Mouse (Mus musculus): ENCODE measurements around the gene Eci3.
"Not testable (repeated sequence)": the region's sequence is repeated elsewhere in the genome, so short reads cannot be mapped to it uniquely, and the experiment has no call there.

The Eci3 gene

GRCm38 (mm10) chr13:34963511-34964397 is at the start of gene Eci3:
Eci3 (minus strand) TSS chr13:34963810.
- DNase-seq (ENCODE audit: low read depth) = no peak

- no peak for DNase-seq (ENCODE audit: low read depth)
Measured at GRCm38 (mm10) chr13:34995925-34996324, 32.3 kb upstream of the Eci3 start.

GRCm38 (mm10) chr13:34993983-34994811 is 30.6 kb upstream of the Eci3 start:
- DNase-seq (ENCODE audit: low read depth) = peak; percentile 95

GRCm38 (mm10) chr13:34993595-34993982 is 30.0 kb upstream of the Eci3 start:
- no peak for DNase-seq (ENCODE audit: low read depth)

GRCm38 (mm10) chr13:34993085-34993484 is 29.5 kb upstream of the Eci3 start:
- DNase-seq (ENCODE audit: low read depth) = no peak

DNA sequence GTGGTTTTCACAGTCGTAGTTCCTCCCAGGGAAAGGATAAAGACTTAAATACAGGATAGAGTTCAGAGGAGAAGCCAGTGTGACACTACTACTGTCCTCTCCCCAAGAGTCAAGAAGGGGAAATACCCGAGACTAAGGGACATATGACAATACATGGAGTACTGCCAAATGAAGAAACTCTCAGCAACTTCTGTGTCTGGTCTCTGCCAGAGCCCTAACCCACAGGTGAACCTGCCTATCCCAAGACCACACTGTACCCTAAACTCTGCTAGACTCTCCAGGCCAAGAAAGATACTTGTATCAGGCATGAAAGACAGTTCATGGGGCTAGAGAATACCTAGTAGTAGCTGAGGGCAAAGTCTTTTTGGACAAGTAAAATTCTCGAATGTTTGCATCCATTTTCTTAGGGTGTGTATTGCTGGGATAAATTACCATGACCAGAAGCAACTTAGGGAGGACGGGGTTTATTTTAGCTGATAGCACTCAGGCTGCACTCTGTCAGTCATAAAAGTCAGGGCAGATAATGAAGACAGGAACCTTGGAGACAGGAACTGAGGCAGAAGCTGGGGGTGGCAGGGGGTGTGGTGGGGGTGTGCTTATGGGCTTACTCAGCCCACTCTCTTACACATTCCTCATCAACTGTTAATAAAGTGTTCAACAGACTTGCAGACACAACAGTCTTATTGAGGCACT is 28.1 kb upstream of the Eci3 start:
- no peak for DNase-seq (ENCODE audit: low read depth)

DNA sequence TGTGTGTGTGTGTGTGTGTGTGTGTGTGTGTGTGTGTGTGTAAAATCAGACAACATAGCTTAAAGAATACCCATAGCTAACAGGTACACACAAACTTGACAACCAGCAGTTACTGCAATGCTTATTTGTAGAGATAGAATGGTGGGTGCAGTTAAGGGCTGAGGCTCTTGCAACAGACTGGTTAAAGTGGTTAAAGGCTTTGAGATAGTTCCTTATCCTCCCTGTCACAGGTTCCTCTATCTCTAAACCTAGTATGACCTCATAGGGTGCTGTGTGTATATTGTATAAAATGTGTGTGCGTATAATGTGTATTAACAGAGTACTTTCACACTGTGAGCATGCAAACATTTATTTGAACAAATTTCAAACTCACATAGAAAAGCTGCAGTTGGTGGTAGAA is 19.9 kb upstream of the Eci3 start:
- DNase-seq (ENCODE audit: low read depth) = not testable (repeated sequence)

GRCm38 (mm10) chr13:34978635-34979034 is 15.0 kb upstream of the Eci3 start:
- DNase-seq (ENCODE audit: low read depth) = not testable (repeated sequence)

DNA sequence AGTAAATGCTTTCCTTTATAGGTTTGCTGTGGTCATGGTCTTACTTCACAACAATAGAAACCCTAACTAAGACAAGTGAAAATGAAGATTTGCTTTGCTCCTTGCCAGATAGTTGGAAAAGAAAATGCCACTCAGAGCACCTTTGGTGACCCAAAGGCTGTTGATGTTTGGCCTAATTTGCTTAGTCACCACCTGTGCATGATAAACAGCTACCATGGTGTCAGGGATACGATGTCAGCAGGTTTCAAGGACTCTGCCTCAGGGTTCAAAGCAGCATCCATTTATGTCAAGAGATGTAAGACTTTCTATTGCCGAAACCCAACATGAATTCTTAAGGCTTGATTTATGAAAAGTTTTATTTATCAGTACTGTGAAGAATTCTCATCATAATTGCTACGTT is 13.8 kb upstream of the Eci3 start:
- no peak for DNase-seq (ENCODE audit: low read depth)

GRCm38 (mm10) chr13:34976116-34976515 is 12.5 kb upstream of the Eci3 start:
- DNase-seq (ENCODE audit: low read depth) = no peak

DNA sequence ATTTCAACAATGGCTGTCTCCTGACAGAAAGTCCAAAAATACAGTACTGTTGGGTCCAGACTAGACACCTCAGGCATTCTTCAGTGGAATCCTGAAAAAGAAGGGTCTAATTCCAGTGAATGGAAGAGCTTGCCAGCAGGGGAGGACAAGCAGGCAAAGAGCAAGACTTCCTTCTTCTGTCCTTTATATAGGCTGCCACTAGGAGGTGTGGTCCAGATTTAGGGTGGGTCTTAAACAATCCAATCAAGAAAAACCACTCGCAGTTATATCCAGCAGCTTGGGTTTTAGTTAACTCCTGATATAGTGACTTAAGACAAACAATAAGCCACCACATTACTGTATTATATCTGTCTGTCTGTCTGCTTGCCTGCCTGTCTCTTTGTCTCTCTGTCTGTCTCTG is 10.2 kb upstream of the Eci3 start:
- DNase-seq (ENCODE audit: low read depth) = peak; percentile 29

DNA sequence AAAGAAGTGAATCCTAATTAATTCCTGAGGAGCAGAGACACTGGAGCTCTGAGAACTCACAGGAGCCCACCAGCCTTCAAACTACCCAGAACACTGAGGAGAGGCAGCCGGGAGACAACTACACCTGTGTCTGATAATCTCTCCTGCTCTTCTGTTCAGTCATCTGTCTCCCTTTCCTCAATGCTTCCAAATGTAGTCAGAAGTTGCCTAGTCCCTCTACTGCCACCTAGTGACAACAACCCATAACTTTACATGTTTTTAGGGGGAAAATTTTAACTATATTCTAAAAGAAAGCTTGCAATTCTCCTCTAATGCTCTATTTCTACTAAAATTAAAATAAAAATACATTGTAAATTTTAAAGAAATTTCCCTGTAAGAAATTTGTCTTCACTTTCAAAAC is 9.5 kb upstream of the Eci3 start:
- DNase-seq (ENCODE audit: low read depth) = peak; percentile 56

GRCm38 (mm10) chr13:34972456-34972855 is 8.8 kb upstream of the Eci3 start:
- DNase-seq (ENCODE audit: low read depth) = not testable (repeated sequence)

DNA sequence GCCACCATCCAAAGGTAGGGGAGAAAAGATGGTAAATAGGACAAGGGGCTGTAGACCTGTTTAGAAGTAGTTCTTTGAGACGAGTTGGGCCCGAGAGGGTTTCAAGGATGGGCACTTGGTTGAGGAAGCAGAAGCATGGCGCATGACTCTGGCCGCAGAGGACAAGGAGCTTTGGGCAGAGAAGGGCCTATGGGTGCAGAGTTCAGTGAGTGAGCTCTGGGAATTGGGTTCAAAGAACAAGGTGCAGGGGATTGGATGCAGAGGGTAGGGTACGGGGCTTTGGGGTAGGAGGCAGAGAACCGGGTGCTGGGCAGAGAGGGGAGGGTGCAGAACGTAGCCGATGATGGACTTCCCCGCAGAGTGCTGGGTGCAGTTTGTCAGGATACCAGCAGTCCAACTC is 2.0 kb upstream of the Eci3 start:
- DNase-seq (ENCODE audit: low read depth) = not testable (repeated sequence)

DNA sequence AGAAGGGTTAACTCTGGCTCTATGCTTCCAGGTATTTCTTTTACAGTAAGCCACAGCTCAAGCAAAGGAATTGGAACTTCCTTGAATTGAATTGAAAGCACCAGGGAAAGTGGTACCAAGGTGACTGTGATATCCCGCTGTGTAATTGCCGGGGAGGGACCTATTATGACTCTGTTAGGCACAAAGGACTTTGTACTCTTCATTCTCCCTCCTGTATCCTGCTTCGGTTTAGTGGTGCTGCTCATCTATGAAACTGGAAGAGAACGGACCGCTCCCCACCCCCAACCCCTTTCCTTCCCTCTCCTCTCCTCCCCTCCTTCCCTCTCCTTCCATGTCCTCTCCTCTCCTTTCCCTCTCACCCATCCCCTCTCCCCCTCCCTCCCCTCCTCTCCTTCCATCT is 1.3 kb upstream of the Eci3 start:
- no peak for DNase-seq (ENCODE audit: low read depth)

DNA sequence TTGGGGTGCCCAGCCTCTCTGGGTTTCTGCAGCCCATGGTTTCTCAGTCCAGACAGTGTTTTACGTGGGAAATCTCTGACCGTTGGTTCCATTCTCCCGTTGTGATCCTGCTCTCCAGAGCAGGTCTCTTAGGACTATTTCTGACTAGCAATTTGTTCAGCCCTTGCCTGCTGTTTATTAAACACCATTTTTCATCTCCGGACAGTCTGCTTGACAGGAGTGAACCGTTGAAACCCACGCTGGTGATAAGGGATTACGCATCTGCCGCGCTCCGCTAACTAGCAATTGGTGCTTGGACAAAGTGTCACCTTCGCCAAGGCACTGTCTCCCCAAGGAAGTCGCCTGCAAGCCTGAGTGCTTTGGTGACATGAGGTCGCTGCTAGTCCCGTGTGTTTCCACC is 809 bp upstream of the Eci3 start:
- DNase-seq (ENCODE audit: low read depth) = no peak

DNA sequence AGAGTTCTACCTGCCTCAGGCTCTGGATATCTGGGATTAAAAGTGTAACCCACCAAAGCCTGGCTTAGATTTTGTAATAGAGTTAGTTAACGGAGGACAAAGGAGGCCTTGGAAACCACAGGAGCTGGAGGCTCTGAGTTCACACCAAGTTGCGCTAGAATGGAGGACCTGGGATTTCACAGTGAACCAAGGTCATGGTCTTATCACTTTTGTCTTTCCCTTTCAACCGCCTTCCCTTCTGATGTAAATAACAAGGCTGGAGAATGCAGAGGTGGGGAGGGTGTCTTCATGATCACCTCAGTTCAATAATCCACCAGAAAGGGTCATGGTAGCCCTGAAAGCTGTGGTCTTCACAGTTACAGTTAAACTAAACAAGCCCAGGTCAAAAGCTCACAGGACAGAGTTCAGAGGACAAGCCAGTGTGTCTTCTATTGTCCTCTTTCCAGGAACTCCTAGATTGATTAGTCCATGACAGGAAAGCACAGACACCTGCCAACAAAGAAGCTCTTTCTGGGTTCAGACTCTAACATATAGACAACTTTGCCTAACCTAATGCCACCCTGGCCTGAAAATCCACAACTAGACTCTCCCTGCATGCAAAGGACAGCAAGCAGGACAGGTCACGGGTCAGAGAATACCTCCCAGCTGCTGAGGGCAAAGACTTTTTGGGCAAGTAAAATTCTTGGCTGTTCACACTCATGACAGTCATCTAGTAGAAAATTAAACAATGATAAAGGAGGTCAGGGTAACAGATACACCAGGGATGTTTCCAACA is 2.4 kb downstream of the Eci3 start:
- DNase-seq (ENCODE audit: low read depth) = no peak

DNA sequence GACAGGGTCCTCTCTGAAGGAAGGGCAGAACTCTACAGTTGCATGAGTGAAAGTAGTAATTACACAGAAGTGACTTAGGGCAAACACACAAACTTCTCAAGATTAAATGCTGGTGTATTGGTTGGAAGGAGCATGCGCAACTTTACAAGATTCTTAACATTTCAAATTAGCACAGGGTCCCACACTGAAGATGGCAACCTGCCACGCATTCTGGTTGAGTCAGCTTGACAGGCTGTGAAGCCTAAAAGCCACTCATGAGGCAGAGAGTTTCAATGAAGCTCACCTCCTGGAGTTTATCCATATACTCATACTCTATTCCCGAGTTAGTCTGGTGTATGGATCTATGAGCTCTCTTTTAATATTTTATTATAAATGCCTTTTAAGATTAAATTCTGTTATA is 5.5 kb downstream of the Eci3 start:
- DNase-seq (ENCODE audit: low read depth) = not testable (repeated sequence)

DNA sequence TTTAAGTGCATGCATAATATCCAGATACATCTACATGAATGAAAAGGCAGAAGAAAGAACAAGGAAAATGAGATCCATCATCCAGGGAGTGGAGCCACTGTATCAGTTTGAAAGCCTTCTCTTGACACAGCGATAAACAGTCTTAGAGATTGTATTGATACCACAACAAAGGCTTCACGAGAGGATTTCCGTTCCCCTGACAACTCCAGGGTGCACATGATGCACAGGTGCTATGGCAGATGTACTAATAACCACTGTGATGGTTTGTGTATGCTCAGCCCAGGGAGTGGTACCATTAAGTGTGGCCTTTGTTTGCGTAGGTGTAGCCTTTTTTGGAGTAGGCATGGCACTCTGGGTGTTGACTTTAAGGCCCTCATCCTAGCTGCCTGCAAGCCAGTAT is 6.7 kb downstream of the Eci3 start:
- DNase-seq (ENCODE audit: low read depth) = no peak

GRCm38 (mm10) chr13:34951437-34951836 is 12.2 kb downstream of the Eci3 start:
- not testable (repeated sequence) for DNase-seq (ENCODE audit: low read depth)

DNA sequence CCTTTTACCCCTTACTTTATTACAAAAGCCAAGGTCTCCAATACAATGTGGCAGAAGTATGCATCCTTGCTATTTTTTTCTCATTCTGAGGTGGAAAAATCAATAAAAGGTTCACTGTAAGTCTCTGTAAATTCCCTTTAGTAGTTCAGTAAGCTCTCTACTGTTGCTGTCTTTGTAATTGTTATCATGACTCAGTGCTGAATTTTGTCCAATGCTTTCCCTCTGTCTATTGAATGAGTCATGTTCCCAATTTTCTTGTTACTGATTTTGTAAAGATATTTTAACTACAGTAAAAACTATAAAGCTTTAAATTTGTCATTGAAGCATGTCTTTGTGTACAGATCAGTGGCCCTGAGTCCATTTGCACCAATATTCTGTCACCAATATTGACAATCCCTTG is 21.2 kb downstream of the Eci3 start:
- no peak for DNase-seq (ENCODE audit: low read depth)

Measured in c-Kit-positive CD71-positive TER-119-negative erythroid progenitor cells, embryonic 14.5 days (primary cell).